Mouse (Mus musculus) MEL (cell line): ENCODE data around the gene Dedd. TPM values are rescaled to one million over a fixed set of nuclear protein-coding genes. Genes with fewer than 3 reads are reported as not detected.

Experiments used
- DNase-seq: peaks from one replicate; pipeline ENCODE4 v3.0.0; 2011; ENCODE audit warnings: low read depth, low spot score
- H3K27ac ChIP-seq: 2 replicates; pipeline ENCODE4 v1.5.1; 2012; ENCODE audit warnings: low read depth, mild to moderate bottlenecking, control low read depth, low read length, moderate library complexity; ENCODE audit not compliant: control insufficient read depth
- H3K27me3 ChIP-seq, 2 experiments: fragments of 150-350 bp in 1 of 2; sonication (generic) in 1 of 2; 2 replicates each; pipeline ENCODE4 v1.6.1; 2012; ENCODE audit warnings: low read length in 2 of 2, mild to moderate bottlenecking in 2 of 2, improper control_type of control experiment in 1 of 2, moderate library complexity in 1 of 2; ENCODE audit not compliant: insufficient read depth in 2 of 2, control insufficient read depth in 1 of 2
- H3K36me3 ChIP-seq, 2 experiments: 2 replicates each; pipeline ENCODE4 v1.6.1; 2012 to 2014; ENCODE audit warnings: low read length in 2 of 2, improper control_type of control experiment in 1 of 2, inconsistent platforms in 1 of 2, mild to moderate bottlenecking in 1 of 2; ENCODE audit not compliant: insufficient read depth in 2 of 2, control insufficient read depth in 1 of 2
- H3K4me1 ChIP-seq, 2 experiments: fragments of 150-350 bp in 1 of 2; sonication (generic) in 1 of 2; 2 replicates each; pipeline ENCODE4 v1.6.1; 2012; ENCODE audit warnings: low read length in 2 of 2, improper control_type of control experiment in 1 of 2, mild to moderate bottlenecking in 1 of 2; ENCODE audit not compliant: insufficient read depth in 2 of 2, control insufficient read depth in 1 of 2
- H3K4me3 ChIP-seq, 2 experiments: fragments of 150-350 bp in 1 of 2; sonication (generic) in 1 of 2; 2 replicates each; pipeline ENCODE4 v1.5.1; 2012; ENCODE audit warnings: low read depth in 2 of 2, low read length in 2 of 2, mild to moderate bottlenecking in 2 of 2, moderate library complexity in 2 of 2, control low read depth in 1 of 2, improper control_type of control experiment in 1 of 2; ENCODE audit not compliant: control insufficient read depth in 1 of 2, insufficient read depth in 1 of 2
- H3K79me2 ChIP-seq: 2 replicates; pipeline ENCODE4 v1.6.1; 2012; ENCODE audit warnings: mild to moderate bottlenecking, low read length, moderate library complexity; ENCODE audit not compliant: control insufficient read depth, poor library complexity, insufficient read depth
- H3K9ac ChIP-seq: 2 replicates; pipeline ENCODE4 v1.6.1; 2012; ENCODE audit warnings: low read depth, mild to moderate bottlenecking, control low read depth, low read length, moderate library complexity; ENCODE audit not compliant: control insufficient read depth, poor library complexity, severe bottlenecking
- H3K9me3 ChIP-seq: fragments of 150-350 bp; sonication (generic); replicated peaks from 2 replicates; pipeline ENCODE4 v1.6.1; 2012; ENCODE audit warnings: mild to moderate bottlenecking, low read length, improper control_type of control experiment, moderate library complexity; ENCODE audit not compliant: insufficient read depth
- BHLHE40 ChIP-seq: IDR thresholded peaks from 2 replicates; pipeline ENCODE4 v1.6.1; 2012; ENCODE audit warnings: low read depth, mild to moderate bottlenecking, inconsistent platforms, low read length, improper control_type of control experiment, borderline replicate concordance
- CHD1 ChIP-seq: IDR thresholded peaks from 2 replicates; pipeline ENCODE4 v1.6.1; 2012; ENCODE audit warnings: low read depth, mild to moderate bottlenecking, inconsistent platforms, low read length, improper control_type of control experiment
- CHD2 ChIP-seq: IDR thresholded peaks from 2 replicates; pipeline ENCODE4 v1.6.1; 2011; ENCODE audit warnings: low read length, improper control_type of control experiment
- CTCF ChIP-seq, 3 experiments: IDR thresholded peaks in 2 of 3; conservative IDR thresholded peaks in 1 of 3; 2 replicates each; pipeline ENCODE4 v1.5.1; 2011 to 2012; ENCODE audit warnings: low read length in 3 of 3, low read depth in 2 of 3, mild to moderate bottlenecking in 2 of 3, improper control_type of control experiment in 1 of 3, inconsistent platforms in 1 of 3, mixed read lengths in 1 of 3, moderate library complexity in 1 of 3; ENCODE audit not compliant: control insufficient read depth in 1 of 3, insufficient read depth in 1 of 3, poor library complexity in 1 of 3, severe bottlenecking in 1 of 3
- E2F4 ChIP-seq: IDR thresholded peaks from 2 replicates; pipeline ENCODE4 v1.6.1; 2011; ENCODE audit warnings: low read depth, low read length, improper control_type of control experiment, borderline replicate concordance
- ELF1 ChIP-seq: IDR thresholded peaks from 2 replicates; pipeline ENCODE4 v1.6.1; 2014; ENCODE audit warnings: low read depth, mild to moderate bottlenecking, inconsistent platforms, low read length, improper control_type of control experiment, moderate library complexity
- EP300 ChIP-seq, 2 experiments: IDR thresholded peaks; 2 replicates each; pipeline ENCODE4 v1.6.1; 2011; ENCODE audit warnings: improper control_type of control experiment in 2 of 2, low read length in 2 of 2, low read depth in 1 of 2, mild to moderate bottlenecking in 1 of 2
- ETS1 ChIP-seq: IDR thresholded peaks from 2 replicates; pipeline ENCODE4 v1.6.1; 2012; ENCODE audit warnings: low read depth, mild to moderate bottlenecking, inconsistent platforms, low read length, improper control_type of control experiment, moderate library complexity
- GABPA ChIP-seq: IDR thresholded peaks from 2 replicates; pipeline ENCODE4 v1.6.1; 2012; ENCODE audit warnings: low read depth, mild to moderate bottlenecking, inconsistent platforms, low read length, improper control_type of control experiment, moderate library complexity
- GATA1 ChIP-seq: IDR thresholded peaks from 2 replicates; pipeline ENCODE4 v1.6.1; 2011; ENCODE audit warnings: low read depth, low read length, improper control_type of control experiment
- HCFC1 ChIP-seq: IDR thresholded peaks from 2 replicates; pipeline ENCODE4 v1.6.1; 2012; ENCODE audit warnings: low read depth, mild to moderate bottlenecking, inconsistent platforms, low read length, improper control_type of control experiment, moderate library complexity
- JUND ChIP-seq: IDR thresholded peaks from 2 replicates; pipeline ENCODE4 v1.6.1; 2011; ENCODE audit warnings: low read depth, mild to moderate bottlenecking, improper control_type of control experiment, low read length
- MAFK ChIP-seq: IDR thresholded peaks from 2 replicates; pipeline ENCODE4 v1.6.1; 2011; ENCODE audit warnings: low read depth, mild to moderate bottlenecking, low read length, improper control_type of control experiment, borderline replicate concordance
- MAZ ChIP-seq: IDR thresholded peaks from 2 replicates; pipeline ENCODE4 v1.6.1; 2012; ENCODE audit warnings: low read depth, mild to moderate bottlenecking, inconsistent platforms, low read length, improper control_type of control experiment
- MYC ChIP-seq: IDR thresholded peaks from 2 replicates; pipeline ENCODE4 v1.6.1; 2011; ENCODE audit warnings: low read depth, mild to moderate bottlenecking, low read length, improper control_type of control experiment, moderate library complexity
- NELFE ChIP-seq: IDR thresholded peaks from 2 replicates; pipeline ENCODE4 v1.6.1; 2011; ENCODE audit warnings: low read depth, low read length, improper control_type of control experiment
- NRF1 ChIP-seq: IDR thresholded peaks from 2 replicates; pipeline ENCODE4 v1.6.1; 2014; ENCODE audit warnings: low read depth, mild to moderate bottlenecking, inconsistent platforms, low read length, improper control_type of control experiment, moderate library complexity; ENCODE audit not compliant: poor library complexity, insufficient read depth, severe bottlenecking
- POLR2A ChIP-seq, 2 experiments: IDR thresholded peaks; 2 replicates each; pipeline ENCODE4 v1.6.1; 2011 to 2012; ENCODE audit warnings: low read length in 2 of 2, mild to moderate bottlenecking in 2 of 2, control low read depth in 1 of 2, improper control_type of control experiment in 1 of 2, low read depth in 1 of 2, moderate library complexity in 1 of 2; ENCODE audit not compliant: control insufficient read depth in 1 of 2, insufficient read depth in 1 of 2, poor library complexity in 1 of 2
- POLR2AphosphoS2 ChIP-seq: IDR thresholded peaks from 2 replicates; pipeline ENCODE4 v1.6.1; 2011; ENCODE audit warnings: low read length, improper control_type of control experiment
- POLR2AphosphoS5 ChIP-seq: IDR thresholded peaks from 2 replicates; pipeline ENCODE4 v1.6.1; 2012; ENCODE audit warnings: low read depth, borderline replicate concordance, mild to moderate bottlenecking, inconsistent platforms, low read length, moderate library complexity, mixed read lengths
- SMC3 ChIP-seq: IDR thresholded peaks from 2 replicates; pipeline ENCODE4 v1.6.1; 2011; ENCODE audit warnings: low read depth, low read length, improper control_type of control experiment
- TBP ChIP-seq: IDR thresholded peaks from 2 replicates; pipeline ENCODE4 v1.8.0; 2011; ENCODE audit warnings: low read depth, low read length, improper control_type of control experiment
- UBTF ChIP-seq: IDR thresholded peaks from 2 replicates; pipeline ENCODE4 v1.6.1; 2012; ENCODE audit warnings: low read depth, mild to moderate bottlenecking, inconsistent platforms, low read length, improper control_type of control experiment, moderate library complexity, borderline replicate concordance; ENCODE audit not compliant: insufficient read depth
- ZC3H11A ChIP-seq: IDR thresholded peaks from 2 replicates; pipeline ENCODE4 v1.6.1; 2012; ENCODE audit warnings: low read depth, mild to moderate bottlenecking, inconsistent platforms, low read length, improper control_type of control experiment
- ZMIZ1 ChIP-seq: IDR thresholded peaks from 2 replicates; pipeline ENCODE4 v1.6.1; 2012; ENCODE audit warnings: low read depth, mild to moderate bottlenecking, inconsistent platforms, low read length, improper control_type of control experiment, moderate library complexity
- ZNF384 ChIP-seq: IDR thresholded peaks from 2 replicates; pipeline ENCODE4 v1.6.1; 2012; ENCODE audit warnings: low read depth, mild to moderate bottlenecking, inconsistent platforms, low read length, improper control_type of control experiment
- polyA plus RNA-seq, 2 experiments: library from polyadenylated mRNA; stranded (reverse) in 1 of 2; unstranded in 1 of 2; fragments of >175 nt in 1 of 2; fragments of >200 nt in 1 of 2; gene quantifications; 2 replicates each; pipeline versions ENCODE4 v1.2.1 to v1.2.4; 2012; ENCODE audit warnings: low replicate concordance in 2 of 2, low read depth in 1 of 2; ENCODE audit not compliant: insufficient read length in 2 of 2, insufficient read depth in 1 of 2, missing spikeins in 1 of 2
- total RNA-seq: library from RNA; depleted of rRNA; stranded (reverse); fragments of 300-350 nt; gene quantifications from 2 replicates; pipeline ENCODE4 v1.2.3, GENCODE M21; 2012

The Dedd gene
- total and polyA plus RNA-seq, 3 experiments, result 28.7 to 44.9 TPM; not detected in 1

GRCm38 (mm10) chr1:171294298-171295062, 34.5 kb upstream of the Dedd start, which contains the start of gene Ufc1 (continued):
- peak; percentile 87 for TF ChIP-seq ELF1
- no peak for TF ChIP-seq ZC3H11A
- TF ChIP-seq JUND, result no peak
- no peak for TF ChIP-seq MAFK
- TF ChIP-seq ETS1, result no peak; the same call in 1 of the 2 replicates
- TF ChIP-seq CTCF (IDR thresholded peaks at IDR 0.05 in 2 of 3, conservative IDR thresholded peaks at IDR 0.05 in 1 of 3; ENCODE audit: control insufficient read depth in 1 of 3, insufficient read depth in 1 of 3, low read depth in 2 of 3, low read length in 3 of 3, poor library complexity in 1 of 3, severe bottlenecking in 1 of 3), result no peak
- peak; percentile 35 to 81; a peak in 2 of 4 replicates for TF ChIP-seq POLR2A (IDR thresholded peaks at IDR 0.05; ENCODE audit: control insufficient read depth in 1 of 2, insufficient read depth in 1 of 2, low read depth in 1 of 2, low read length in 2 of 2, poor library complexity in 1 of 2)
- TF ChIP-seq POLR2AphosphoS5, result no peak
- TF ChIP-seq E2F4, result peak; percentile 45; the same call in 1 of the 2 replicates
- TF ChIP-seq POLR2AphosphoS2, result peak; percentile 51; the same call in 1 of the 2 replicates
- TF ChIP-seq UBTF, result 0 out of 2 replicates have a peak, but pooled peaks have one; percentile 40
- no peak for TF ChIP-seq SMC3

GRCm38 (mm10) chr1:171295063-171295402, 33.9 kb upstream of the Dedd start:
- H3K36me3 ChIP-seq, result peaks cover 0 to 14% of the 10 kb centered on the region in 2 experiments; a peak in 2 of 4 replicates
- no peak for TF ChIP-seq GABPA
- TF ChIP-seq ZNF384, result no peak
- TF ChIP-seq POLR2AphosphoS2, result 0 out of 2 replicates have a peak, but pooled peaks have one; percentile 58
- no peak for TF ChIP-seq MYC
- peak; percentile 52; the same call in 1 of the 2 replicates for TF ChIP-seq TBP
- peak; percentile 53 for TF ChIP-seq NELFE
- no peak for TF ChIP-seq JUND
- no peak for DNase-seq
- peaks cover 0 to 9% of the 10 kb centered on the region in 2 experiments; a peak in 3 of 4 replicates for H3K4me1 ChIP-seq
- peak overlapping the region; percentile 99 for H3K9ac ChIP-seq
- H3K27ac ChIP-seq, result peak overlapping the region; percentile 99
- H3K79me2 ChIP-seq, result peaks cover 14% of the 10 kb centered on the region
- H3K27me3 ChIP-seq, result no peaks in the 10 kb centered on the region; a peak in 1 of 4 replicates
- peak overlapping the region; percentile 83 to 100 for H3K4me3 ChIP-seq
- H3K9me3 ChIP-seq, result no peaks in the 10 kb centered on the region

GRCm38 (mm10) chr1:171298226-171298625, 30.7 kb upstream of the Dedd start:
- DNase-seq, result no peak
- no peak for TF ChIP-seq JUND
- no peak for TF ChIP-seq MAZ
- TF ChIP-seq CHD1, result no peak
- TF ChIP-seq E2F4, result no peak
- TF ChIP-seq ZC3H11A, result no peak
- TF ChIP-seq ZMIZ1, result no peak
- no peak for TF ChIP-seq HCFC1
- TF ChIP-seq NRF1, result no peak
- TF ChIP-seq ZNF384, result no peak
- no peak for TF ChIP-seq POLR2AphosphoS2
- TF ChIP-seq EP300 (IDR thresholded peaks at IDR 0.05; ENCODE audit: low read depth in 1 of 2, low read length in 2 of 2), result no peak
- TF ChIP-seq BHLHE40, result no peak
- no peak for TF ChIP-seq CHD2
- TF ChIP-seq GABPA, result no peak
- TF ChIP-seq GATA1, result no peak
- no peak for TF ChIP-seq NELFE
- TF ChIP-seq TBP, result no peak
- H3K27me3 ChIP-seq, result peaks cover 0 to 4% of the 10 kb centered on the region in 2 experiments; a peak in 3 of 4 replicates
- H3K36me3 ChIP-seq, result peaks cover 0 to 9% of the 10 kb centered on the region in 2 experiments; a peak in 2 of 4 replicates
- H3K79me2 ChIP-seq, result peaks cover 8% of the 10 kb centered on the region
- peaks cover 0 to 8% of the 10 kb centered on the region in 2 experiments; a peak in 2 of 4 replicates for H3K4me1 ChIP-seq
- H3K9ac ChIP-seq, result no peak overlapping the region
- no peak overlapping the region for H3K27ac ChIP-seq
- H3K4me3 ChIP-seq, result no peak overlapping the region
- H3K9me3 ChIP-seq, result no peaks in the 10 kb centered on the region
